Mouse (Mus musculus): ENCODE measurements around the gene Acot4. TPM values are rescaled to one million over a fixed set of nuclear protein-coding genes. Genes with fewer than 3 reads are reported as not detected.

Gene Acot4
- polyA plus RNA-seq, 1 experiment from 2014 or later: 2.4 TPM

Other genes starting within 250 kb of the Acot4 start
- gene Numb, start 116.4 kb upstream of the Acot4 start, polyA plus RNA-seq (2015; fragmentation: Nextera tagmentation; extraction: Ambion mirVana): 29.8 and 34.1 TPM in 2 replicates
- 14.3 and 15.6 TPM in 2 replicates for gene Riox1, start 87.8 kb upstream of the Acot4 start, polyA plus RNA-seq (2015; fragmentation: Nextera tagmentation; extraction: Ambion mirVana)
- 0.04 TPM in 1 of 2 replicates, not detected in the other for gene Heatr4, start 53.5 kb upstream of the Acot4 start, polyA plus RNA-seq (2015; fragmentation: Nextera tagmentation; extraction: Ambion mirVana)
- gene Acot2, start 50.5 kb upstream of the Acot4 start, polyA plus RNA-seq (2015; fragmentation: Nextera tagmentation; extraction: Ambion mirVana): 29.0 and 30.0 TPM in 2 replicates
- 51.1 and 62.7 TPM in 2 replicates for gene Acot1, start 28.9 kb upstream of the Acot4 start, polyA plus RNA-seq (2015; fragmentation: Nextera tagmentation; extraction: Ambion mirVana)
- 0.73 TPM in 1 of 2 replicates, not detected in the other for gene Gm49366, start 556 bp downstream of the Acot4 start, polyA plus RNA-seq (2015; fragmentation: Nextera tagmentation; extraction: Ambion mirVana)
- gene Acot3, start 13.8 kb downstream of the Acot4 start, polyA plus RNA-seq (2015; fragmentation: Nextera tagmentation; extraction: Ambion mirVana): 0.68 and 1.3 TPM in 2 replicates
- 0.14 TPM in 1 of 2 replicates, not detected in the other for gene Acot5, start 30.9 kb downstream of the Acot4 start, polyA plus RNA-seq (2015; fragmentation: Nextera tagmentation; extraction: Ambion mirVana)
- gene Acot6, start 62.3 kb downstream of the Acot4 start, polyA plus RNA-seq (2015; fragmentation: Nextera tagmentation; extraction: Ambion mirVana): 1.6 and 1.7 TPM in 2 replicates
- gene Dnal1, start 76.0 kb downstream of the Acot4 start, polyA plus RNA-seq (2015; fragmentation: Nextera tagmentation; extraction: Ambion mirVana): 3.9 and 5.3 TPM in 2 replicates
- gene Pnma1, start 110.1 kb downstream of the Acot4 start, polyA plus RNA-seq (2015; fragmentation: Nextera tagmentation; extraction: Ambion mirVana): 0.76 and 0.94 TPM in 2 replicates
- 9.9 and 10.5 TPM in 2 replicates for gene Elmsan1, start 180.5 kb downstream of the Acot4 start, polyA plus RNA-seq (2015; fragmentation: Nextera tagmentation; extraction: Ambion mirVana)
- 28.3 and 32.6 TPM in 2 replicates for gene Ptgr2, start 246.9 kb downstream of the Acot4 start, polyA plus RNA-seq (2015; fragmentation: Nextera tagmentation; extraction: Ambion mirVana)